In the genomic region with DNA sequence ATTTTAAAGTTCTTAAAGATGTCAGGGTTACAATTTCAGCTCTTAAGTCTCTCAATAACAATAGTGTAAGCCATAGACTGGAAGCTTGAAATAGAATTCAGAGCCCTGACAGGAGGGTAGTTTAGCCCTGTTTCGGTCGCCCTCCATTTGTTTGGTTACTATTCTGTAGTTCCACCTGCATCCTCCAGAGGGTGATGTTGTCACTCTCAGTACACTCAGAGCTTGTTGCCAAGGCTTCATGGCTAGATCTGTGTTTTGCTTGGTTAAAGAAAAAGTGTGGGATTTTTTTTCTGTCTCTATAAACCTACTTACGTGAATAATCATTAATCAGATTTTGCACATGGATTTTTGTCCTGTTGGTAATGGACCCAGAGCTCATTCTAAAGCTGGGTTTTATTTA, we compare ENCODE assay signal across 8 mouse cellular contexts. TPM values are rescaled to one million over a fixed set of nuclear protein-coding genes. Genes with fewer than 3 reads are reported as not detected.
DNase-seq lines count a peak whose midpoint lies in the region; ATAC-seq lines count a peak whose summit lies in the region.

No protein-coding gene starts in this region.

- peak; percentile 61; the same call in 1 of the 2 replicates for ATAC-seq in limb, embryonic 13.5 days (ENCODE audit: low FRiP score, low read depth)
- ATAC-seq in erythroid progenitor cell, adult 5-6 weeks (replicated peaks; ENCODE audit: low FRiP score, poor library complexity, severe bottlenecking): no peak

- WGBS in limb, embryonic 13.5 days: 22% methylated on average over 3 of the region's 3 CpGs

- no peaks in the 10 kb centered on the region for H3K9me3 ChIP-seq in limb, embryonic 13.5 days

- H3K36me3 ChIP-seq in limb, embryonic 13.5 days: peaks cover 19% of the 10 kb centered on the region

- no peak overlapping the region for H3K4me2 ChIP-seq in limb, embryonic 13.5 days (replicated peaks)

- 0 out of 2 replicates have a peak, but pooled peaks cover 5% of the 10 kb centered on the region for H3K4me1 ChIP-seq in limb, embryonic 13.5 days

- DNase-seq in urinary bladder, postnatal 14 days (ENCODE audit: low spot score): peak; percentile 63
- no peak for DNase-seq in urinary bladder, postnatal 4 days (ENCODE audit: low spot score in 2 of 2)
- peak; percentile 46 for DNase-seq in c-Kit-positive CD71-negative TER-119-negative erythroid progenitor cells, embryonic 14.5 days (ENCODE audit: low read depth)
- peak; percentile 67 for DNase-seq in forelimb bud, embryonic 11.5 days (ENCODE audit: low read depth, low spot score)
- peak; percentile 20 for DNase-seq in kidney, adult 11 months
- peak; percentile 85 for DNase-seq in naive thymus-derived CD4-positive, alpha-beta T cell, adult 2 months (ENCODE audit: low read depth)

- no peak overlapping the region for H3K9ac ChIP-seq in limb, embryonic 13.5 days

- H3K27ac ChIP-seq in limb, embryonic 13.5 days: no peak overlapping the region

- no peak overlapping the region for H3K4me3 ChIP-seq in limb, embryonic 13.5 days

- no peaks in the 10 kb centered on the region for H3K27me3 ChIP-seq in limb, embryonic 13.5 days

RNA-seq across cellular contexts. Expression of a gene that starts 12.4 kb away (rescaled TPM):
- 1.9 and 3.1 TPM in 2 replicates for polyA plus RNA-seq in limb, embryonic 13.5 days (2015; fragmentation: Nextera tagmentation; extraction: Ambion mirVana)
- total RNA-seq in erythroid progenitor cell, adult 5-6 weeks (2015; ENCODE audit: low replicate concordance): not detected in 2 replicates
- not detected in 2 replicates for total RNA-seq in erythroid progenitor cell, adult 5-6 weeks (2017; ENCODE audit: low replicate concordance)

RNA-seq across cellular contexts. Expression of a gene that starts 48.6 kb away (rescaled TPM):
- polyA plus RNA-seq in limb, embryonic 13.5 days (2015; fragmentation: Nextera tagmentation; extraction: Ambion mirVana): 7.5 and 7.8 TPM in 2 replicates
- total RNA-seq in erythroid progenitor cell, adult 5-6 weeks (2015; ENCODE audit: low replicate concordance): 0.42 TPM in 1 of 2 replicates, not detected in the other
- total RNA-seq in erythroid progenitor cell, adult 5-6 weeks (2017; ENCODE audit: low replicate concordance): not detected in 2 replicates

Comparison
In these comparisons a context has a peak if more than half of its experiments do, and no peak if none do; other contexts are left out.
1. DNase-seq: peak in urinary bladder, postnatal 14 days (single experiment), c-Kit-positive CD71-negative TER-119-negative erythroid progenitor cells, embryonic 14.5 days (single experiment), forelimb bud, embryonic 11.5 days (single experiment), kidney, adult 11 months (single experiment) and naive thymus-derived CD4-positive, alpha-beta T cell, adult 2 months (single experiment); none in urinary bladder, postnatal 4 days (0 of 2).